Mouse (Mus musculus): ENCODE measurements around the gene Tinagl1. TPM values are rescaled to one million over a fixed set of nuclear protein-coding genes. Genes with fewer than 3 reads are reported as not detected.
A peak's percentile ranks its signal among the peaks of the same experiment; 100 is the strongest.

The Tinagl1 gene
- polyA plus RNA-seq, 1 experiment = 35.2 TPM

DNA sequence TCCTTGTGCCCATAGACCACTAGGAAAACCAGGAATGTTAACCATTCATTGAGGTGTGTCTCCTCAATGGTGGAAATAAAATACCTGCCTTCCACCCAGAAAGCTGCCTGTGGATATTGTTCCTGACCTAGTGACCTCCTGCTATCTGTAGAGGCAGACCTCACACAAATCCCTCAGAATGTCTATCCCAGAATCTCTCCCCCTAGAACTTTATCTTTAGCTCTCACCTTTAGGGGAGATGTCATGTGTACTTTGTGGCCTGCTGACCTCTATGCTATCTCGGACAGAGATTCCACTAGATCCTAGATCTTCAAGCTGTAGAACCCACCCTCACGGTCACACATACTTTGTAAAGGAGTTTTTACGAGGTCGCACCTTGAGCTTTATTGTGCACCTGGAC lies 38.3 kb upstream of the Tinagl1 start:
- H3K9me3 ChIP-seq (replicated peaks; ENCODE audit: control insufficient read depth, insufficient read depth, low read length, poor library complexity, severe bottlenecking) = no peaks in the 10 kb centered on the region
- no peaks in the 10 kb centered on the region for H3K36me3 ChIP-seq (ENCODE audit: control insufficient read depth, insufficient read depth, low read length, poor library complexity, severe bottlenecking)
- H3K9ac ChIP-seq (ENCODE audit: low read depth, poor library complexity, severe bottlenecking) = no peak overlapping the region
- H3K4me3 ChIP-seq (ENCODE audit: low read depth, low read length) = no peak overlapping the region
- TF ChIP-seq EP300 (IDR thresholded peaks at IDR 0.05; ENCODE audit: insufficient read depth, low read depth, low read length) (no peak), POLR2A (IDR thresholded peaks at IDR 0.05; ENCODE audit: insufficient read depth, low read length) (no peak), CTCF (IDR thresholded peaks at IDR 0.05; ENCODE audit: low read depth, low read length) (no peak)
- no peaks in the 10 kb centered on the region for H3K27me3 ChIP-seq (ENCODE audit: control insufficient read depth, insufficient read depth, low read length, poor library complexity, severe bottlenecking)
- H3K4me1 ChIP-seq (ENCODE audit: control insufficient read depth, insufficient read depth, low read length) = no peaks in the 10 kb centered on the region
- H3K27ac ChIP-seq (ENCODE audit: insufficient read depth, low read length) = no peak overlapping the region

DNA sequence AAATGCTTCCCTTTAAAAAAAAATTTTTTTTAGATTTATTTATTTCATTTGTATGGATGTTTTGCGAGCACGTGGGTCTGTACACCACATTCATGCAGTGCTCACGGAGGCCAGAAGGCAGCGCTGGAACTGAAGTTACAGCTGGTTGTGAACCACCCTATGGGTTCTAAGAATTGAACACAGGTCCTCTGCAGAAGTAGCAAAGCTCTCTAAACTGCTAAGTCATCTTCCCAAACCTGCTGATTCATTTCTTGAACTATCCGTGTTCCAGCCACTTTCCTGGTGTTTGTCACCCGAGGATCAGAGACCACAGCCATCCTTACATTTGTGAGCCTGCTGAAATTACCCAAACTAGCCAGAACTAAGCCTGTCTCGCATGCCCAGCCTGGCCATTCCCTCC lies 37.5 kb upstream of the Tinagl1 start:
- Histone ChIP-seq H3K27me3 (ENCODE audit: control insufficient read depth, insufficient read depth, low read length, poor library complexity, severe bottlenecking) (no peaks in the 10 kb centered on the region), H3K36me3 (ENCODE audit: control insufficient read depth, insufficient read depth, low read length, poor library complexity, severe bottlenecking) (no peaks in the 10 kb centered on the region), H3K9me3 (replicated peaks; ENCODE audit: control insufficient read depth, insufficient read depth, low read length, poor library complexity, severe bottlenecking) (no peaks in the 10 kb centered on the region), H3K4me1 (ENCODE audit: control insufficient read depth, insufficient read depth, low read length) (no peaks in the 10 kb centered on the region), H3K27ac (ENCODE audit: insufficient read depth, low read length) (no peak overlapping the region), H3K9ac (ENCODE audit: low read depth, poor library complexity, severe bottlenecking) (no peak overlapping the region), H3K4me3 (ENCODE audit: low read depth, low read length) (no peak overlapping the region)
- TF ChIP-seq EP300 (IDR thresholded peaks at IDR 0.05; ENCODE audit: insufficient read depth, low read depth, low read length) = no peak
- no peak for TF ChIP-seq POLR2A (IDR thresholded peaks at IDR 0.05; ENCODE audit: insufficient read depth, low read length)
- TF ChIP-seq CTCF (IDR thresholded peaks at IDR 0.05; ENCODE audit: low read depth, low read length) = no peak

DNA sequence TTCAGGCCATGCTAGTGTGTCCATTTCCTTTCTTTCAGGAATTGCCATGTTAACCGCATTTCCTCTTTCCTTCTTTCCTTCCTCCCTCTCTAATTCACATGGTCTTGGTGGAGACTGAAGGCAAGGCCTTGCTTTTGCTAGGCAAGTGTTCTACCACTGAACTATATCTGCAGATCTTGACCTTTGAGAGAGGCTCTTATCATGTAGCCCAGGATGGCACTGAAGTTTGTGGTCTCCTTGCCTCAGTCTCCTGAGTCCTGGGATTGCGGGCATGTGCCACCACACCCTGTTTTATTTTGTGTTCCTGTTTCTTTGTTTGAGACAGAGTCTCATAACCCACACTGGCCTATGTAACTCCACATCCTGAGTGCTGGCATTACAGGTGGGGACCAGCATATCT lies 36.9 kb upstream of the Tinagl1 start:
- Histone ChIP-seq H3K27ac (ENCODE audit: insufficient read depth, low read length) (no peak overlapping the region), H3K9me3 (replicated peaks; ENCODE audit: control insufficient read depth, insufficient read depth, low read length, poor library complexity, severe bottlenecking) (no peaks in the 10 kb centered on the region), H3K27me3 (ENCODE audit: control insufficient read depth, insufficient read depth, low read length, poor library complexity, severe bottlenecking) (no peaks in the 10 kb centered on the region), H3K4me1 (ENCODE audit: control insufficient read depth, insufficient read depth, low read length) (no peaks in the 10 kb centered on the region), H3K4me3 (ENCODE audit: low read depth, low read length) (no peak overlapping the region), H3K9ac (ENCODE audit: low read depth, poor library complexity, severe bottlenecking) (no peak overlapping the region), H3K36me3 (ENCODE audit: control insufficient read depth, insufficient read depth, low read length, poor library complexity, severe bottlenecking) (no peaks in the 10 kb centered on the region)
- TF ChIP-seq CTCF (IDR thresholded peaks at IDR 0.05; ENCODE audit: low read depth, low read length) (no peak), POLR2A (IDR thresholded peaks at IDR 0.05; ENCODE audit: insufficient read depth, low read length) (no peak), EP300 (IDR thresholded peaks at IDR 0.05; ENCODE audit: insufficient read depth, low read depth, low read length) (no peak)

- no peaks in the 10 kb centered on the region for H3K4me1 ChIP-seq (ENCODE audit: control insufficient read depth, insufficient read depth, low read length)
- H3K4me3 ChIP-seq (ENCODE audit: low read depth, low read length) = peak overlapping the region; percentile 29
- H3K27me3 ChIP-seq (ENCODE audit: control insufficient read depth, insufficient read depth, low read length, poor library complexity, severe bottlenecking) = no peaks in the 10 kb centered on the region
- peak; percentile 97 for TF ChIP-seq CTCF (IDR thresholded peaks at IDR 0.05; ENCODE audit: low read depth, low read length)
- 0 out of 2 replicates have a peak, but pooled peaks have one; percentile 32 for TF ChIP-seq EP300 (IDR thresholded peaks at IDR 0.05; ENCODE audit: insufficient read depth, low read depth, low read length)
- no peak for TF ChIP-seq POLR2A (IDR thresholded peaks at IDR 0.05; ENCODE audit: insufficient read depth, low read length)
- H3K27ac ChIP-seq (ENCODE audit: insufficient read depth, low read length) = no peak overlapping the region
- no peaks in the 10 kb centered on the region for H3K36me3 ChIP-seq (ENCODE audit: control insufficient read depth, insufficient read depth, low read length, poor library complexity, severe bottlenecking)
- H3K9me3 ChIP-seq (replicated peaks; ENCODE audit: control insufficient read depth, insufficient read depth, low read length, poor library complexity, severe bottlenecking) = no peaks in the 10 kb centered on the region
- no peak overlapping the region for H3K9ac ChIP-seq (ENCODE audit: low read depth, poor library complexity, severe bottlenecking)
Observed at GRCm38 (mm10) chr4:130198694-130199670, 24.1 kb upstream of the Tinagl1 start.

- no peak overlapping the region for H3K9ac ChIP-seq (ENCODE audit: low read depth, poor library complexity, severe bottlenecking)
- H3K27ac ChIP-seq (ENCODE audit: insufficient read depth, low read length) = no peak overlapping the region
- no peak for TF ChIP-seq POLR2A (IDR thresholded peaks at IDR 0.05; ENCODE audit: insufficient read depth, low read length)
- no peak for TF ChIP-seq CTCF (IDR thresholded peaks at IDR 0.05; ENCODE audit: low read depth, low read length)
- TF ChIP-seq EP300 (IDR thresholded peaks at IDR 0.05; ENCODE audit: insufficient read depth, low read depth, low read length) = no peak
- H3K9me3 ChIP-seq (replicated peaks; ENCODE audit: control insufficient read depth, insufficient read depth, low read length, poor library complexity, severe bottlenecking) = no peaks in the 10 kb centered on the region
- no peaks in the 10 kb centered on the region for H3K4me1 ChIP-seq (ENCODE audit: control insufficient read depth, insufficient read depth, low read length)
- no peak overlapping the region for H3K4me3 ChIP-seq (ENCODE audit: low read depth, low read length)
- no peaks in the 10 kb centered on the region for H3K27me3 ChIP-seq (ENCODE audit: control insufficient read depth, insufficient read depth, low read length, poor library complexity, severe bottlenecking)
- H3K36me3 ChIP-seq (ENCODE audit: control insufficient read depth, insufficient read depth, low read length, poor library complexity, severe bottlenecking) = no peaks in the 10 kb centered on the region
Observed at GRCm38 (mm10) chr4:130196542-130196941, 21.6 kb upstream of the Tinagl1 start.

- no peak overlapping the region for H3K9ac ChIP-seq (ENCODE audit: low read depth, poor library complexity, severe bottlenecking)
- H3K4me1 ChIP-seq (ENCODE audit: control insufficient read depth, insufficient read depth, low read length) = no peaks in the 10 kb centered on the region
- no peak overlapping the region for H3K4me3 ChIP-seq (ENCODE audit: low read depth, low read length)
- no peaks in the 10 kb centered on the region for H3K36me3 ChIP-seq (ENCODE audit: control insufficient read depth, insufficient read depth, low read length, poor library complexity, severe bottlenecking)
- H3K9me3 ChIP-seq (replicated peaks; ENCODE audit: control insufficient read depth, insufficient read depth, low read length, poor library complexity, severe bottlenecking) = no peaks in the 10 kb centered on the region
- H3K27ac ChIP-seq (ENCODE audit: insufficient read depth, low read length) = no peak overlapping the region
- no peak for TF ChIP-seq EP300 (IDR thresholded peaks at IDR 0.05; ENCODE audit: insufficient read depth, low read depth, low read length)
- no peak for TF ChIP-seq POLR2A (IDR thresholded peaks at IDR 0.05; ENCODE audit: insufficient read depth, low read length)
- no peak for TF ChIP-seq CTCF (IDR thresholded peaks at IDR 0.05; ENCODE audit: low read depth, low read length)
- no peaks in the 10 kb centered on the region for H3K27me3 ChIP-seq (ENCODE audit: control insufficient read depth, insufficient read depth, low read length, poor library complexity, severe bottlenecking)
Observed at GRCm38 (mm10) chr4:130195924-130196323, 21.0 kb upstream of the Tinagl1 start.
